Mouse (Mus musculus) stomach, postnatal 0 days (tissue): ENCODE measurements around the gene Mtap.

Source experiments
- CTCF ChIP-seq: IDR thresholded peaks from 2 replicates; pipeline ENCODE4 v1.5.1; 2016; ENCODE audit warnings: antibody characterized with exemption, low read depth, mild to moderate bottlenecking, moderate library complexity
- EP300 ChIP-seq: optimal IDR thresholded peaks from 2 replicates; pipeline ENCODE3; 2016; ENCODE audit warnings: antibody characterized with exemption

- TF ChIP-seq CTCF (no peak), EP300 (no peak)
Measured at GRCm38 (mm10) chr4:89180121-89180520, 43.2 kb downstream of the Mtap start.
